Mouse (Mus musculus) spleen, adult 2 months (tissue): ENCODE results near the gene Macrod2.

Experiments used
- CTCF ChIP-seq: fragments of 200-500 bp; IDR thresholded peaks from 2 replicates; pipeline ENCODE4 v1.5.1; 2011; ENCODE audit warnings: mild to moderate bottlenecking, inconsistent platforms; ENCODE audit not compliant: insufficient read depth, insufficient read length, insufficient replicate concordance; ENCODE audit errors: extremely low read depth
- POLR2A ChIP-seq: fragments of 200-500 bp; IDR thresholded peaks from 2 replicates; pipeline ENCODE4 v1.6.1; 2011; ENCODE audit warnings: low read depth, low read length, inconsistent platforms

GRCm38 (mm10) chr2:140828859-140829258 is 433.8 kb downstream of the Macrod2 start:
- TF ChIP-seq POLR2A: no peak
- TF ChIP-seq CTCF: no peak
